Mouse (Mus musculus): ENCODE measurements around the gene Nudt14. TPM values are rescaled to one million over a fixed set of nuclear protein-coding genes. Genes with fewer than 3 reads are reported as not detected.

Nudt14 gene
- total RNA-seq, 1 experiment from 2014 or later, result 6.5 TPM

DNA sequence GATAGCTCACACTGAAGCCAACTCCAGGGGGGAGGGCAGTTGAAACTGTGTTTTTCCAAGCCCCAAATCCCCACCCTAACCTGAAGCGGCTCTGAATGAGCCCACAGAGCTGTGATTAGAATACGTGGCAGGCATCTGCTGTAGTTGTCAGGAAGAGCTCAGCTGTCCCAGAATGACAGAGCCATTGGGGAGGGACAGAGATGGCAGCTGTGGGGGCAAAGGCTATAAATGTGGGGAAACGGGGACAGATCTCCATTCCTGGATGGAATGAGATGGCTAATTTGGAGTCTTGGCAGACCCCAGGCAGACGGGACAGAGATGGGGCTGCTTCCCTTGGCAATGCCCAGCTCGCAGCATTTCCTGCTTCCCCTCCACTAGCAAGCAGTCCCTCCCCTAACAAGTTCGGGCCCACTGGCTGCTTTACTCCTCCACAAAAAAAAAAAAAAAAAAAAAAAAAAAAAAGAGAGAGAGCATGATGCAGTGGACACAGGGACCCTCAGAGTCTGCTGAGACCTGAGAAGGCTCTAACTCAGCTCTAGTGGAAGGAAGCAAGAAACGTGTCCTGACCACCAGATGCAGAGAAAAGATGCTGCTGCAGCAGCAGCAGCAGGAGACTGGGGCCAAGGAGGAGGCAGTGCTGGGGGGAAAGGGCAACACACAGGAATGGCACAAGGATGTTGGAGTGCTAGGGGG, 9.4 kb upstream of the Nudt14 start:
- no peak for ATAC-seq (replicated peaks; ENCODE audit: insufficient number of reproducible peaks, low FRiP score, low TSS enrichment, poor library complexity, severe bottlenecking)

DNA sequence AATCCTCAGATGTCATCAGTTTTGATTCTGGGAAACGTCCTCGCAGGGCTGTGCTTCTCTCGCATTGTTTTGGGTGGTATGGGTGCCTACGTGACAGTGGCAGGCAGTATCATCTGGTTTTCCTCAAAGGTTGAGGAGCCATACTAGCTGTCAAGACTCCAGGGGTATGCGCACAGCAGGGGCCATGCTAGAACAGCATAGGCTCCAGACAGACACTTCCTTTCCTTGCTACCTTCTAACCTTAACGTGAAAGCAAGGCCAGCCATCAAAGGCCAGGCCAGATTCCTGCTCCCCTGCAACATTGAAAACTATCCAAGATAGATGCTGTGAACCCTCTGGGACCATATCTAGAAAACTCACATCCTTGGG, 8.8 kb upstream of the Nudt14 start:
- ATAC-seq (replicated peaks; ENCODE audit: insufficient number of reproducible peaks, low FRiP score, low TSS enrichment, poor library complexity, severe bottlenecking), result no peak

DNA sequence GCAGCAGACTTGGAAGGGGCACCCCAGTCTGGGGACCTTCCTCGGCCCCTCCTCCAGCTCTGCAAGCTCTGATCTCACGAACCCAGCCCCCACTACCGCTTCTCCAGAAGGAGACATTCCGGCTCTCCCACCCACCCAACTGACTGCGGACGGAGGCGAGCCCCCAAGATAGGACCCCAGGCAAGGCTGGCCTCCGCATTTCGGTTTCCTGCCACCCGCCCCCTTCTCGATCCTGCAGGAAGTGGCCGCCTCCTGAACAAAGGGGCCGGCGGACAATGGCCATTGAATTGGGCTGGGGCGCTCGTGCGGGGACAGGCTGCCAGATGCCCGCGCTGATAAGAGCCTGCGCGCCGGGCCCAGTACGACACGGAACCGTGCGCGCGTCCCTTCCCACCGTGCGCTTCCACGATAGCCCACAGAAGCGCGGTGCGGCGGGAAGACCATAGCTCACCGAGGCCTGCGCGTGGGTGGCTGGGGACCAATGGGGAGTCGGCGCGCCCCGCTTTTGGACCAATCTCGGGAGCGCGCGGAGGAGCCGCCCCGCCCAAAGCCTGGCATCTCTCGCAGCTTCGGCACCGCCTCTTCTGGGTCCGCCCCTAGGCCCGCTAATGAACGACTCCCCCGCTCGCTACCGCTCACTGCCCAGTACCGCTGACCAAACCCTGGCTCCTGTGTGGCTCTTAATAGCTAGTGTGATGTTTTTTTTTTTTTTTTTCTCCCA, 8.3 kb upstream of the Nudt14 start:
- peak; percentile 51 for ATAC-seq (replicated peaks; ENCODE audit: insufficient number of reproducible peaks, low FRiP score, low TSS enrichment, poor library complexity, severe bottlenecking)

DNA sequence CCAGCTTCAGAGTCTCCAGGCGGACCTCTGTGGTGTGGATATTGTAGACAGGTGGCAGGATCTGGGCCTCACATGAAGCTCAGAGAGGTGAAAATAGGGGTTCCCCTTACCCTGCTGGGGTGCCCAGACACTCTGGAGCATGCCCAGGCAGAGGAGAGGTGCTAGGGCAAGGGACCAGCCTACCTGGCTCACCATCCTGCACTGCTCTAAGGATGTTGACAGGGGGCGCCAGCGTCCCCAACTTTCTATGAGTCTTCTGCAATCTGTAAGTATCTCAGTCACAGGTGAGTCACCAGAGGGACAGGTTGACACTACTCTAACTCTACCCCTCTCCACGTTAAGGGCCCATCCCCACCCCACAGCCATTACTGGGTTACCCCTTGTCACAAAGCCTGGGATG, 5.4 kb upstream of the Nudt14 start:
- ATAC-seq (replicated peaks; ENCODE audit: insufficient number of reproducible peaks, low FRiP score, low TSS enrichment, poor library complexity, severe bottlenecking), result no peak

DNA sequence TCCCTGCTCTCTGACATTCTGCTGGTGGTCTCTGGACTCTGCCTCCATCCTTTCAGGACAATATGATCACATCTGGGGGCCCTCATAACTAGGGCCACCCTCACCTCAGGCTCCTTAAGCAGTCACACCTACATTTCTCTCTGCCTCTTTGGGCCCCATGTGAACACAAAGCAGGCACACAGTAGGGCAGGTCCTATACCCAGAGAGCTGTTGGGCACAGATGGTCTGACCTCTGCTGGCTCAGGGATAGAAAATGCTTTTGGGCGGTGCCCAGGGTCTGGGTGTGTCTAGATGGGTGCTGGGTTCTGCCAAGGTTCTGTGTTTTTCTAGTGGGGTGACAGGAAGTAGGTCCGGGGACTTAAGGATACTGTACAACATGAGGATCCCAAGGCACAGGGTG, 1.7 kb upstream of the Nudt14 start:
- no peak for ATAC-seq (replicated peaks; ENCODE audit: insufficient number of reproducible peaks, low FRiP score, low TSS enrichment, poor library complexity, severe bottlenecking)

DNA sequence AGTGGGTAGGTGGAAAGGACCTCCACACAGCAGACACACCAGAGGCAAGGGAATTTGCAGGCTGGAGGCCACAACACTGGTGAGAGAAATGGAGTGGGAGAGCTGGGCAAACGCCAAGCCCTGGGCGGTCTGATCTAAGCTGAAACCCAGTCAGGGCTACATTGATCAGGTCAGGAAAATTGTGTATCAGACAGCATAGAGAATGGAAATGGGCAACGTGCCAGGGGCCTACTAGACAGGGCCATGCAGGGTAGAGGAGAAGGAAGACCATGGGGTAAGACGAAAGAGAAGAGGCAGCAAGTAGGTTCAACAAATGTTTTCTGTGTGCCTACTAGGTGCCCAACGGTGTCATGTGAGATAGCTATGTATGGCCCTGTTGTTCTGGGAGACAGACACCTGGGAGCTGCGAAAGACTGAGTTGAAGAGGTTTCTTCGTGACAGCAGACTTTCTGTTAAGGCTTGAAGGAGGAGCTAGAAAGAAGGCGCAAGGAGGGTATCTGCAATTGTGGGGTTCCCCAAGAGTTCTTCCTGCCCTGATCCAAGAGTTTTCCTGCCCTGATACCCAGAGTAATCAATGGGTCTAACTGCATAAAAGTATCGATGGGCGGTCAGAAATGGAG, 658 bp downstream of the Nudt14 start:
- no peak for ATAC-seq (replicated peaks; ENCODE audit: insufficient number of reproducible peaks, low FRiP score, low TSS enrichment, poor library complexity, severe bottlenecking)

DNA sequence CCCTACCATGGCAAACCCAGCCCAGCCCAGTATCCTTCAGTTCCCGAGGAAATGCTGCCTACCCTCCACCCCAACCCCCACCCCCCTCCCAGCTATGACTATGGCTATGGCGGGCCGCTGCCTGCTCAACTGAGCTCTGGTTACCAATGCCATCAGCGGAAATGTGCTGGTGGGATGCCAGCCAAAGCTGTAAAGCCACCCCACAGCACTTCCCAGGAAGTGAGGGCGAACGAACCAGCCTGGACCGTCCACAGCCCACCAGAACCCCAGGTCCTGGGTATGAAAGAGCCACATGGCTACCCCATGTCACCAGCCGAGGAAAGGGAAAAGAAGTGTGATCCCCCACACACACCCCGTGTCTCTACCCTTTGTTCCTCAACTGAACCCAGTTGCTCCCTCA, 1.2 kb downstream of the Nudt14 start:
- no peak for ATAC-seq (replicated peaks; ENCODE audit: insufficient number of reproducible peaks, low FRiP score, low TSS enrichment, poor library complexity, severe bottlenecking)

DNA sequence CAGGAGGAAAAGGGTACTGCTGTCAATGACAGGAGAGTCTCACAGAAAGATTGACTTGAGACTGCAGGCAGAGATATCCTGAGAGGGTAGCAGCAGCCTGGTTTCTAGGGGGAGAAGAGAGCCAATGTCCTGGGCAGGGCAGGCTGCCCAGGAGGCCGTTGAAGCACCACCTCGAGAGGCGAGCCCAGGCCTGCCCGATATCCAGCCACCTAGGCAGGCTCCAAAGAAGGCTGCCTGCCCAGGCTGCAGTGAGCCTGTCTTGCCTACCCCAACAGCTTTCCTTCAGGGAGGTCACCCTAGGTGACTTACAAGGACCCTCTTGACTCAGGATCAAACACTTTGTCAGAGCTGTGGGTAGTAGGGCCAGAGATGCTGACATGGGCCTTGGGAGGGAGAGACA, 1.7 kb downstream of the Nudt14 start:
- ATAC-seq (replicated peaks; ENCODE audit: insufficient number of reproducible peaks, low FRiP score, low TSS enrichment, poor library complexity, severe bottlenecking), result no peak

DNA sequence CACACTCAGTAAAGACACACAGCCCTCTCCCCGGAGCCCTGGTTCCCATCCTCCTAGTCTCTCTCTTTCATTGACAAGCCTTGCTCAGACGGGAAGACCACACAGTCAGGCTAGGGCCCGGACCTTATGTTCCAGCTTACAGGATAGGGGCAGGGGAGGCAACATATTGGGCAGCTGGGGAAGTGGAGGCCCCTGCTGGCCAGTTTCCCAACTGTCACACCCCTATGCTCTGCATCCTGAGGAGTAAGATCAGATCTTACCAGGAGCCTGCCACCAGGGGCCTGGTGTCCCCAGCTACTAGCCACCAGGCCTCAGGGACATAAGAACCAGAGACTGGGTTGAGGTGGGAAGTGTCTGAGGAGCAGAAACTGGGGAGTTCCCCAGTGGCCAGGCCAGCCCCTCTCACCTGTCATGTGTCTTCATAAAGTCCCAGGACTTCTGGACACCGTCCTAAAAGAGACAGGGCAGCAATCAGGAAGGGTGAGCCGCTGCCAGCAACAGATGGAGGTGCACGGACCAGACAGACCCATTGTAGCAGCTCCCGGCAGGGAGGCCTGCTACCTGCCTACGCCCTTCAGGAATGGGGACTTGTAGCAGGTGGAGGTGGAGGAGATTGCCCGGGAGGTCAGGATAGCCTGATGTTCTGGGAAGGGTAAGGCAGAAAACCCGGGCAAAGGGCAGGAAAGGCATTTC, 2.9 kb downstream of the Nudt14 start:
- ATAC-seq (replicated peaks; ENCODE audit: insufficient number of reproducible peaks, low FRiP score, low TSS enrichment, poor library complexity, severe bottlenecking), result no peak

DNA sequence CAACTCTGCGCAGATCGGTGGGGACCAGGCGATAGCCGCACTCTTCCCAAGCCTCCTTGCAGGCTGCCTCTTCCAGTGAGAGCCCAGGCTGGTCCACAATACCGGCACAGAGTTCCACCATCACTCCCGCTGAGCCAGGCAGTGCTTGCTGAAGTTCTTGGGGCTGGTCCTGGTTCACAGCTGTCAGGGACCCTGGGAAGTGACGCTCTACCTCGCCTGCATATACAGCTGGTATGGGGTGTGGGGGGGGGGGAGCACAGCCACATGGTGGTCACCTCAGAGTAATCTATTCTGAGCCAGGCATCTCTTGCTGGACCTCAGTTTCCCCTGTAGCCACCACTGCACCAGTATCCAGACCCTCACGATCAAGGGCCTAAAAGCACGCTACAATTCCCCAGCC, 3.6 kb downstream of the Nudt14 start:
- no peak for ATAC-seq (replicated peaks; ENCODE audit: insufficient number of reproducible peaks, low FRiP score, low TSS enrichment, poor library complexity, severe bottlenecking)

DNA sequence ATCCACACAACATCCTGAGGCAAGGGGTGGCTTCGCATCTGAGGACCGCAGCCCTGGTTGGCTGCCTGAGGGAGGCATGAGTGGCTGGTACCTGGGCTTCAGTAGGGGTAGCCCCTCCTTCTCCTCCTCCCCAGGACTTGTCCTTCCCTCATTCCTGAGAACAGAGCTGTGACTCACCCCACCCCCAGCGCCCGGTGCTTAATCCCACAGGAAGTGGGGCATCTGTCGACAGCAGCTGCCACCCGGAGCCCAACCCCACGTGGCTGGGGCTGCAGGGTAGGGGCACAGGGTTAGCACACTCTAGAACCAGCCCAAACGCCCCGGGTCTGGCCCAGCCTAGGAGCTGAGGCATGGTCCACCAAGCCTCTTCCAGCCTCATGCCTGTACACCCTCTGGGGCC, 4.0 kb downstream of the Nudt14 start:
- no peak for ATAC-seq (replicated peaks; ENCODE audit: insufficient number of reproducible peaks, low FRiP score, low TSS enrichment, poor library complexity, severe bottlenecking)

DNA sequence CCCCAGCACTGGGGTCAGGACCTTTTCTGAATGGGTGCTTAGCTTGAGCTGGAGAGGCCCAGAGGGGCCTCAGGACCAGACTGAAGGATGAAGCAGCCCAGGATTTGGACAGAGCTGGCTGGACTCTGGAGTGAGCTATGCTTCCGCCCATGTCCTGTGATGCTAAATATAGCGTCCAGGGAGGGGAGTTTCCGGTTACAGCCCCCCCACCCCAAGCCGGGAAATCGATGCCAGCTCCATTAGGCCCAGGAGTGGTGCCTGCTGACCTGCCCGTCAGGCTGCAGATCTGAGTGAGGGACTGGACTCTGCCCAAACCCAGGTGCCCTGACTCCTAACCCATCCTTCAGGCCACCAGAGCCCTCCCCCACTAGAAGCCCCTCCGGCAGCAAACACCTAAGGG, 9.3 kb downstream of the Nudt14 start:
- ATAC-seq (replicated peaks; ENCODE audit: insufficient number of reproducible peaks, low FRiP score, low TSS enrichment, poor library complexity, severe bottlenecking), result no peak

DNA sequence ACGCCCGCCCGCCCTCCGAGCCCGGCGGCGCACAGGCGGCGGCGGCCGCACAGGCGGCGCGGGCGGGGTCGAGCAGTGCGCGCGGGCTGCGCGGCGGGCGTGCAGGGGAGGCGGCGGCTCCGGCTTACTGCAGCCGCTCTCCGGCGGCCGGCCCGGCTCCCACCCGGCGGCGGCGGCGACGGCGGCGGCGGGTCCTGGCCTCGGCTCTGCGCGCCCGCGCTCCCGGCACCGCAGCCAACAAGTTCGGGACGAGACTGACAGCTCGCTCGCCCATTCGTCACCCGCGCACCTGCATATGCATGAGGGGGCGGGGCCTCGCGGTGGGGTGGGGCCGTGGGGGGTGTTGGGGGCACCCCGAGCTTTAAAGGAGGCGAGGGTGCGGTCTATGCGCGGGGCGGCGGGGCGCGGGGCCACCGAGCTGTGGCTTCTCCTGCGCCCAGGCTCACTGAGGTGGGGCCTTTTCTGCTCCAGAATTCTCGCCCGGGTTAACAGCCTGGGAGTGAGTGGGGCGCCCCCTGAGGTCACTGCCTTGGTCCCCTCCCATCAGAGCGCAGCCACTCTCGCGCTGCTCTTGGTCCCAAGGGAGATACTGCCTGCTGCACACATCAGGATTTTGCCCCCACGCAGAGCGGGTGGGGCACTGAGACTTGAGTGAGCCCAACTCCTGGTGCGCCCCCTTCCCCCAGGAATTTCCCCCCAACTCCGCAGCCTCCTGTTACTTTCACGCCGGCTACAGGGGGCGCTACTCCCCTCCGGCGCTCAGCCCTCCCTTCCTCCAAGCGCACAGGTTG, 12.2 kb downstream of the Nudt14 start, which contains the start of gene Jag2:
TSS of gene Jag2 (minus strand) at position 215 of the 791 bp plus-strand sequence.
- ATAC-seq (replicated peaks; ENCODE audit: insufficient number of reproducible peaks, low FRiP score, low TSS enrichment, poor library complexity, severe bottlenecking), result no peak

DNA sequence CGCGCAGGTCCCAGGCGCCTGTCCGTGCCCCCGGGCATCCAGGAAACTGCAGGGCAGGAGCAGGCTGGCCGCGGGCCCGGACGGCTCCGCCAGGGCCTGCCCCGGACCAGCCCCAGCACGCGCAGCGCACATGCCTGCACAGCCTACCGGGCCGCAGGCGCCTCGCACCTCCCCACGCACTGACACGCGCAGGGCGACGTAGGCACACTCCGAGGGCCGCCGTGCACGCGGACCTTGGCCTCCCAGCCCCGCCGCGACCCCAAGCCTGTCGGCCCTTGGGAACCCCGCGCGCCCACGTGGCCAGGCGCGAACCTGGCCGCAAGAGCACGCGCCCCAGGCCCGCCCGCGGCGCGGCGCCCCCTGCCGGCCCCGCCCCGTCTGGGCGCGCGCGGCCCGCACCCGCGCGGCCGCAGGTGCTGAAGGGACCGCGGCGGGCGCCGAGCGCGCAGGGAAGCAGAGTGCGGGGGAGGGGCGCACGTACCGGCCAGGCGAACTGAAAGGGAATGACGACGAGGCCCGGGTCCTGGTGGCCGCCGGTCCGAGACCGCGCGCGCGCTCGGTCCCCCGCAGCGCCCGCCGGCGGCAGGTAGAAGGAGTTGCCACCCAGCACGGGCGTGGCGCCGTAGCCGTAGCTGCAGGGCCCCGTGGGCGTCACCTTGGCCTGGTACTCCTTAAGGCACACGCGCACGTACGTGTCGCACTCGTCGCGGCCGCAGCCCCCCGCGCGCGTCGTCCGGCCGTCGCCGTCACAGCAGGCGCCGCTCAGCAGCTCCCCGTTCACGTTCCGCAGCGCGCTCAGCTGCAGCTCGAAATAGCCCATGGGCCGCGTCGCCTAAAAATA, 13.3 kb downstream of the Nudt14 start:
- no peak for ATAC-seq (replicated peaks; ENCODE audit: insufficient number of reproducible peaks, low FRiP score, low TSS enrichment, poor library complexity, severe bottlenecking)

DNA sequence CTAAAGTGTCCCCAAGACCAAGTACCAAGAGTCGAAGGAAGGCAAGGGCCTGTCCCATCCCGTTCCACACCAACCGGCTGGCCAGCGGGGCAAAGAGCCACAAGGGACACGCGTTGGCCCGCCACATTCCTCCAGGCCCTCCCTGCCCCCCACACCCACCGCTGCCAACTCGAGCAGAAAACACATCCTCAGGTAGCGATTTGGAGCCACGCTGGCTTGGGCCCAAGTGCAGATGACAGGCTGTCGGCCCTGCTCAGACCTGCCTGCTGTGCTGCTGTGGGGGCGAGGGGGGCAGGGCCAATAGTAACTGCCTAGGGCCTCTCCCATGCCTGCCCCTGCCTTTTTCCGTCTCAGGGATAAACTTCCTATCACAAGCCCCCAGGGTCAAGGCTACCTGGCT, 14.7 kb downstream of the Nudt14 start:
- ATAC-seq (replicated peaks; ENCODE audit: insufficient number of reproducible peaks, low FRiP score, low TSS enrichment, poor library complexity, severe bottlenecking), result no peak

DNA sequence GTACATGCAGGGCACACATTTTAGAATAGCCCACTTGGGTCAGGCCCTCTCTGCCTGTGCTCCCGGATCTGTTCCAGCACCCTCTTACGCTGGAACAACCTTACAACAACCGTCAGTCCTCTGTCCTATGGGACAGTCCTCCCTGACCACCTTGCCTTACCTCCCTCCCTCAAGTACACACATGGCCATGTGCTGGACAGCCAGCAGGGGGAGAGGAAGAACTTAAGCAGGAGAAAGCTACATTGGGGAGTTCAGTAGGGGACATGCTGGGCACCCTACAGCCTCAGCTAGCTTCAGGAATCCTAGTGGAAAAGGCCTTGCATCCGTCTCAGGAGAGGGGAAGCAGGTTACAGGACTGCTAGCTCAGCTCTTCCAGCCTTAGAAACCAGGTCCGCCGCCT, 16.0 kb downstream of the Nudt14 start:
- no peak for ATAC-seq (replicated peaks; ENCODE audit: insufficient number of reproducible peaks, low FRiP score, low TSS enrichment, poor library complexity, severe bottlenecking)

DNA sequence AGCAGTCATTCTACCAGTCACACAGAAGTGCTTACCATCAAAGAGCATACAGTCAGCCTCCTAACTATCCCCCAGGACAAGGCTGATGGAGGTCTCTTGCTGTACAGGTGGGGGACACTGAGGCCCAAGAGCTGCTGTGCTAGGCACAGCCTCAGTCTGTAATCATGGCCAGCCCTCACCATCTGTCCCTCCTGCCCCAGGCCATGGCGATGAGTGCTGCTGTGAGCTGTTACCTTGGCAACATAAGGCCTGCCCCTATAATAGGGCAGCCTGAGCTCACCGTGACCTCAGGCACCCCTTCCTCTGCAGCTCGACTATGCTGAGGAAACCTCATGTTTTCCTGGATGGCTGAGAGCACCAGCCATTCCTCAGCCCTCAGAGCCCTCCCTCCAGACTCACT, 19.4 kb downstream of the Nudt14 start:
- no peak for ATAC-seq (replicated peaks; ENCODE audit: insufficient number of reproducible peaks, low FRiP score, low TSS enrichment, poor library complexity, severe bottlenecking)

DNA sequence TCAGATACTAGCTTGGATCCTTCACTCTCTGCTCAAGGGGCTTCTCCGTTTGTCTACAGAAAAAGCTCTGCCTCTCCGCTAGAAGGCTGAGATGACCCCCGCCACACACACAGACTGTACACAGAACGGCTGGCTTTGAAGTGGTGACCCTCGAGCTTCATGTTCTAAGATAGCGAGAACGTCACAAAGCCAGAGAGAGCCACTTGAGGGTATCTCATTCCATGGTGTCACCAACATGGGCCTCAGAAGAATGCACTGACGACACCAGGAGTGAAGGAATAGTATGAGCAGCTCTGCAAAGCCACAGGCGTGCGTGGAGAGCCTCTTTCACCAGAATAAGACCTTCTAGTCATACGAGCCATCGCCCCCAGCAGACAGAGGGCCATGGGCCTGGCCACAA, 20.4 kb downstream of the Nudt14 start:
- ATAC-seq (replicated peaks; ENCODE audit: insufficient number of reproducible peaks, low FRiP score, low TSS enrichment, poor library complexity, severe bottlenecking), result no peak

Measured in monocyte, adult 5-6 weeks (primary cell).